Mouse (Mus musculus) CH12.LX (cell line): Measurements from ENCODE around the gene Zfp867.

Experiments used
- CTCF ChIP-seq, 2 experiments: IDR thresholded peaks in 1 of 2; conservative IDR thresholded peaks in 1 of 2; 2 replicates each; pipeline ENCODE4 v1.5.1; 2011 to 2012; ENCODE audit warnings: low read depth in 2 of 2, low read length in 2 of 2, improper control_type of control experiment in 1 of 2, inconsistent platforms in 1 of 2, mild to moderate bottlenecking in 1 of 2, moderate library complexity in 1 of 2
- JUN ChIP-seq: IDR thresholded peaks from 2 replicates; pipeline ENCODE4 v1.6.1; 2011; ENCODE audit warnings: low read depth, mild to moderate bottlenecking, low read length, improper control_type of control experiment, moderate library complexity; ENCODE audit not compliant: insufficient read depth
- POLR2A ChIP-seq: IDR thresholded peaks from 2 replicates; pipeline ENCODE4 v1.6.1; 2011; ENCODE audit warnings: low read depth, mild to moderate bottlenecking, improper control_type of control experiment, low read length
- TCF12 ChIP-seq: IDR thresholded peaks from 2 replicates; pipeline ENCODE4 v1.6.1; 2014; ENCODE audit warnings: low read depth, mild to moderate bottlenecking, inconsistent platforms, low read length, improper control_type of control experiment

- no peak for TF ChIP-seq JUN
- TF ChIP-seq TCF12 = no peak
- no peak for TF ChIP-seq POLR2A
- TF ChIP-seq CTCF (conservative IDR thresholded peaks at IDR 0.05 in 1 of 2, IDR thresholded peaks at IDR 0.05 in 1 of 2; ENCODE audit: low read depth in 2 of 2, low read length in 2 of 2) = no peak
These were observed 39.3 kb upstream of the Zfp867 start for GRCm38 (mm10) chr11:59511558-59511957.
